Mouse (Mus musculus): ENCODE data around the gene Mst1.

Mst1 gene

GRCm38 (mm10) chr9:108080168-108080567 lies at the start of gene Mst1:
Gene Mst1, plus strand, starts transcription at chr9:108080436.
- no peak for DNase-seq (ENCODE audit: low spot score)

GRCm38 (mm10) chr9:108032126-108032525 lies 48.1 kb upstream of the Mst1 start:
- no peak for DNase-seq (ENCODE audit: low spot score)

- DNase-seq (ENCODE audit: low spot score): no peak
Observed at GRCm38 (mm10) chr9:108035331-108036156, 44.7 kb upstream of the Mst1 start.

- no peak for DNase-seq (ENCODE audit: low spot score)
Observed at GRCm38 (mm10) chr9:108044751-108045492, 35.3 kb upstream of the Mst1 start.

GRCm38 (mm10) chr9:108046582-108046981 lies 33.7 kb upstream of the Mst1 start:
- no peak for DNase-seq (ENCODE audit: low spot score)

GRCm38 (mm10) chr9:108047601-108048565 lies 32.4 kb upstream of the Mst1 start:
- DNase-seq (ENCODE audit: low spot score): no peak

- no peak for DNase-seq (ENCODE audit: low spot score)
Observed at GRCm38 (mm10) chr9:108048566-108048955, 31.7 kb upstream of the Mst1 start.

- peak; percentile 98 for DNase-seq (ENCODE audit: low spot score)
Observed at GRCm38 (mm10) chr9:108049016-108049455, 31.2 kb upstream of the Mst1 start, which contains the start of gene Gmppb. Gene Gmppb, plus strand, starts transcription at chr9:108049242.

- DNase-seq (ENCODE audit: low spot score): no peak
Observed at GRCm38 (mm10) chr9:108049561-108050251, 30.5 kb upstream of the Mst1 start.

GRCm38 (mm10) chr9:108051184-108051930 lies 28.9 kb upstream of the Mst1 start:
- DNase-seq (ENCODE audit: low spot score): no peak

- no peak for DNase-seq (ENCODE audit: low spot score)
Observed at GRCm38 (mm10) chr9:108051931-108052220, 28.4 kb upstream of the Mst1 start.

- no peak for DNase-seq (ENCODE audit: low spot score)
Observed at GRCm38 (mm10) chr9:108052411-108052810, 27.8 kb upstream of the Mst1 start.

- DNase-seq (ENCODE audit: low spot score): peak; percentile 97
Observed at GRCm38 (mm10) chr9:108052885-108053664, 27.2 kb upstream of the Mst1 start, which contains the start of gene Amigo3. Gene Amigo3, plus strand, starts transcription at chr9:108053159.

GRCm38 (mm10) chr9:108053665-108054225 lies 26.5 kb upstream of the Mst1 start:
- DNase-seq (ENCODE audit: low spot score): no peak

GRCm38 (mm10) chr9:108054331-108055040 lies 25.8 kb upstream of the Mst1 start:
- DNase-seq (ENCODE audit: low spot score): no peak

GRCm38 (mm10) chr9:108055061-108055460 lies 25.2 kb upstream of the Mst1 start:
- no peak for DNase-seq (ENCODE audit: low spot score)

- no peak for DNase-seq (ENCODE audit: low spot score)
Observed at GRCm38 (mm10) chr9:108055661-108056237, 24.5 kb upstream of the Mst1 start.
